Mouse (Mus musculus) frontal cortex, adult (tissue): ENCODE results near the gene Auts2.
A peak's percentile ranks its signal among the peaks of the same experiment; 100 is the strongest.

Source experiments
- ATAC-seq: cut with Nextera tagmentation; 2 replicates; pipeline ENCODE4 v1.9.2; 2017; ENCODE audit warnings: mild to moderate bottlenecking, moderate library complexity, mixed read lengths; ENCODE audit not compliant: low TSS enrichment

Auts2 gene

GRCm38 (mm10) chr5:132500817-132501231 lies 42.3 kb downstream of the Auts2 start:
- no peak for ATAC-seq

- no peak for ATAC-seq
Observed at GRCm38 (mm10) chr5:132498896-132499295, 44.2 kb downstream of the Auts2 start.

- peak; percentile 80 for ATAC-seq
Observed at GRCm38 (mm10) chr5:132498045-132498444, 45.1 kb downstream of the Auts2 start.

GRCm38 (mm10) chr5:132492793-132493192 lies 50.4 kb downstream of the Auts2 start:
- ATAC-seq = no peak

- ATAC-seq = no peak
Observed at GRCm38 (mm10) chr5:132492040-132492439, 51.1 kb downstream of the Auts2 start.

- ATAC-seq = no peak
Observed at GRCm38 (mm10) chr5:132491508-132491907, 51.6 kb downstream of the Auts2 start.

GRCm38 (mm10) chr5:132490326-132490725 lies 52.8 kb downstream of the Auts2 start:
- ATAC-seq = peak; percentile 41; the same call in 1 of the 2 replicates

- peak; percentile 57 for ATAC-seq
Observed at GRCm38 (mm10) chr5:132489736-132490313, 53.3 kb downstream of the Auts2 start.

- no peak for ATAC-seq
Observed at GRCm38 (mm10) chr5:132486831-132487230, 56.3 kb downstream of the Auts2 start.

GRCm38 (mm10) chr5:132485994-132486393 lies 57.1 kb downstream of the Auts2 start:
- ATAC-seq = no peak

- ATAC-seq = no peak
Observed at GRCm38 (mm10) chr5:132485448-132485847, 57.7 kb downstream of the Auts2 start.

- no peak for ATAC-seq
Observed at GRCm38 (mm10) chr5:132481476-132481875, 61.7 kb downstream of the Auts2 start.

GRCm38 (mm10) chr5:132480461-132480860 lies 62.7 kb downstream of the Auts2 start:
- no peak for ATAC-seq

- no peak for ATAC-seq
Observed at GRCm38 (mm10) chr5:132479227-132479857, 63.8 kb downstream of the Auts2 start.

- ATAC-seq = no peak
Observed at GRCm38 (mm10) chr5:132477533-132477932, 65.6 kb downstream of the Auts2 start.

GRCm38 (mm10) chr5:132472905-132473321 lies 70.2 kb downstream of the Auts2 start:
- ATAC-seq = peak; percentile 20; the same call in 1 of the 2 replicates

GRCm38 (mm10) chr5:132472184-132472829 lies 70.8 kb downstream of the Auts2 start:
- ATAC-seq = peak; percentile 71

- no peak for ATAC-seq
Observed at GRCm38 (mm10) chr5:132467364-132467743, 75.8 kb downstream of the Auts2 start.

- no peak for ATAC-seq
Observed at GRCm38 (mm10) chr5:132466427-132467363, 76.4 kb downstream of the Auts2 start.

GRCm38 (mm10) chr5:132462560-132462959 lies 80.6 kb downstream of the Auts2 start:
- no peak for ATAC-seq

- peak; percentile 81 for ATAC-seq
Observed at GRCm38 (mm10) chr5:132458498-132458897, 84.6 kb downstream of the Auts2 start.

- ATAC-seq = peak; percentile 73
Observed at GRCm38 (mm10) chr5:132452381-132452780, 90.8 kb downstream of the Auts2 start.
